Mouse (Mus musculus) forebrain, embryonic 15.5 days (tissue): ENCODE data around the gene Kalrn. TPM values are rescaled to one million over a fixed set of nuclear protein-coding genes. Genes with fewer than 3 reads are reported as not detected.

Experiments used
- ATAC-seq: fragments of 200-750 bp; cut with Nextera tagmentation; replicated peaks from 2 replicates; pipeline ENCODE4 v1.8.0; 2017; ENCODE audit warnings: mild to moderate bottlenecking, moderate TSS enrichment, moderate library complexity
- H3K27ac ChIP-seq: fragments of 300-500 bp; sonication (generic); replicated peaks from 2 replicates; pipeline ENCODE4 v1.5.1; 2015; ENCODE audit warnings: mild to moderate bottlenecking, inconsistent platforms
- H3K27me3 ChIP-seq: fragments of 300-500 bp; sonication (generic); 2 replicates; pipeline ENCODE4 v1.6.1; 2015; ENCODE audit warnings: inconsistent platforms
- H3K36me3 ChIP-seq: fragments of 300-500 bp; sonication (generic); 2 replicates; pipeline ENCODE4 v1.6.1; 2015; ENCODE audit warnings: mild to moderate bottlenecking, inconsistent platforms
- H3K4me1 ChIP-seq: fragments of 300-500 bp; sonication (generic); 2 replicates; pipeline ENCODE4 v1.6.1; 2015; ENCODE audit warnings: inconsistent platforms
- H3K4me2 ChIP-seq: fragments of 300-500 bp; sonication (generic); replicated peaks from 2 replicates; pipeline ENCODE4 v1.6.1; 2015; ENCODE audit warnings: mild to moderate bottlenecking, inconsistent platforms
- H3K4me3 ChIP-seq: fragments of 300-500 bp; sonication (generic); 2 replicates; pipeline ENCODE4 v1.5.1; 2015; ENCODE audit warnings: mild to moderate bottlenecking, inconsistent platforms
- H3K9ac ChIP-seq: fragments of 300-500 bp; sonication (generic); replicated peaks from 2 replicates; pipeline ENCODE4 v1.6.1; 2015; ENCODE audit warnings: mild to moderate bottlenecking, inconsistent platforms
- H3K9me3 ChIP-seq: fragments of 300-500 bp; sonication (generic); 2 replicates; pipeline ENCODE4 v1.6.1; 2016; ENCODE audit warnings: inconsistent platforms
- WGBS: fragments of 180-500 bp; shearing (Covaris S2); methylation state at CpG from one replicate; pipeline ENCODE4 v1.1.7; 2015; ENCODE audit warnings: mixed read lengths; 5-methylcytosine and 5-hydroxymethylcytosine counted together
- polyA plus RNA-seq: library from polyadenylated mRNA; unstranded; fragments of >200 nt; fragmentation: Nextera tagmentation; extraction: Ambion mirVana; gene quantifications from 2 replicates; pipeline ENCODE4 v1.2.1, GENCODE M21; 2015

Kalrn gene
- polyA plus RNA-seq, 1 experiment from 2014 or later, result 36.4 TPM

GRCm38 (mm10) chr16:34260971-34261924 is 312.1 kb downstream of the Kalrn start:
- no peak overlapping the region for H3K4me3 ChIP-seq
- H3K27me3 ChIP-seq, result no peaks in the 10 kb centered on the region
- no peak for ATAC-seq
- H3K36me3 ChIP-seq, result peaks cover under 1% of the 10 kb centered on the region; the same call in 1 of the 2 replicates
- H3K9ac ChIP-seq, result no peak overlapping the region
- peaks cover 24% of the 10 kb centered on the region for H3K4me1 ChIP-seq
- no peaks in the 10 kb centered on the region for H3K9me3 ChIP-seq
- no peak overlapping the region for H3K4me2 ChIP-seq
- 21% methylated on average over 10 of the region's 10 CpGs for WGBS
- H3K27ac ChIP-seq, result no peak overlapping the region

GRCm38 (mm10) chr16:34254646-34255022 is 318.7 kb downstream of the Kalrn start:
- H3K9ac ChIP-seq, result no peak overlapping the region
- 0 out of 2 replicates have a peak, but pooled peaks have one; percentile 39 for ATAC-seq
- peak overlapping the region; percentile 27; the same call in 1 of the 2 replicates for H3K27ac ChIP-seq
- H3K27me3 ChIP-seq, result no peaks in the 10 kb centered on the region
- H3K4me2 ChIP-seq, result no peak overlapping the region
- peaks cover 28% of the 10 kb centered on the region for H3K36me3 ChIP-seq
- H3K4me1 ChIP-seq, result peaks cover 21% of the 10 kb centered on the region
- no peaks in the 10 kb centered on the region for H3K9me3 ChIP-seq
- 16% methylated on average over 2 of the region's 2 CpGs for WGBS
- no peak overlapping the region for H3K4me3 ChIP-seq

GRCm38 (mm10) chr16:34254002-34254645 is 319.2 kb downstream of the Kalrn start:
- H3K36me3 ChIP-seq, result peaks cover 29% of the 10 kb centered on the region
- H3K27me3 ChIP-seq, result no peaks in the 10 kb centered on the region
- peak overlapping the region; percentile 5 for H3K27ac ChIP-seq
- no peak overlapping the region for H3K4me3 ChIP-seq
- ATAC-seq, result no peak; the same call in 1 of the 2 replicates
- no peaks in the 10 kb centered on the region for H3K9me3 ChIP-seq
- no peak overlapping the region for H3K9ac ChIP-seq
- peaks cover 21% of the 10 kb centered on the region for H3K4me1 ChIP-seq
- 55% methylated on average over 4 of the region's 4 CpGs for WGBS
- no peak overlapping the region for H3K4me2 ChIP-seq

- WGBS, result 94% methylated on average over 3 of the region's 3 CpGs
- ATAC-seq, result no peak
- H3K4me1 ChIP-seq, result peaks cover 21% of the 10 kb centered on the region
- H3K4me2 ChIP-seq, result no peak overlapping the region
- no peaks in the 10 kb centered on the region for H3K27me3 ChIP-seq
- no peak overlapping the region for H3K9ac ChIP-seq
- no peaks in the 10 kb centered on the region for H3K9me3 ChIP-seq
- no peak overlapping the region for H3K4me3 ChIP-seq
- H3K36me3 ChIP-seq, result peaks cover 29% of the 10 kb centered on the region
- H3K27ac ChIP-seq, result no peak overlapping the region
These were observed 320.7 kb downstream of the Kalrn start for GRCm38 (mm10) chr16:34252670-34253069.

- WGBS, result 24% methylated on average over 4 of the region's 4 CpGs
- no peak for ATAC-seq
- H3K9ac ChIP-seq, result no peak overlapping the region
- H3K27ac ChIP-seq, result no peak overlapping the region
- no peaks in the 10 kb centered on the region for H3K9me3 ChIP-seq
- no peak overlapping the region for H3K4me2 ChIP-seq
- no peaks in the 10 kb centered on the region for H3K27me3 ChIP-seq
- no peaks in the 10 kb centered on the region for H3K4me1 ChIP-seq
- no peak overlapping the region for H3K4me3 ChIP-seq
- H3K36me3 ChIP-seq, result peaks cover 22% of the 10 kb centered on the region; the same call in 1 of the 2 replicates
These were observed 325.1 kb downstream of the Kalrn start for GRCm38 (mm10) chr16:34248256-34248655.

- no peaks in the 10 kb centered on the region for H3K9me3 ChIP-seq
- H3K27ac ChIP-seq, result no peak overlapping the region
- H3K4me1 ChIP-seq, result no peaks in the 10 kb centered on the region
- H3K27me3 ChIP-seq, result no peaks in the 10 kb centered on the region
- no peak for ATAC-seq
- H3K36me3 ChIP-seq, result peaks cover 19% of the 10 kb centered on the region; the same call in 1 of the 2 replicates
- 96% methylated on average over 16 of the region's 16 CpGs for WGBS
- no peak overlapping the region for H3K9ac ChIP-seq
- no peak overlapping the region for H3K4me3 ChIP-seq
- no peak overlapping the region for H3K4me2 ChIP-seq
These were observed 331.2 kb downstream of the Kalrn start for GRCm38 (mm10) chr16:34241936-34242729.

GRCm38 (mm10) chr16:34239618-34240017 is 333.7 kb downstream of the Kalrn start:
- WGBS, result 81% methylated on average over 4 of the region's 4 CpGs

GRCm38 (mm10) chr16:34236898-34237611 is 336.3 kb downstream of the Kalrn start:
- no peak overlapping the region for H3K4me3 ChIP-seq
- no peaks in the 10 kb centered on the region for H3K9me3 ChIP-seq
- no peak for ATAC-seq
- whole genome bisulfite sequencing, result 73% methylated on average over 12 of the region's 12 CpGs
- H3K4me2 ChIP-seq, result no peak overlapping the region
- no peak overlapping the region for H3K9ac ChIP-seq
- no peaks in the 10 kb centered on the region for H3K27me3 ChIP-seq
- no peak overlapping the region for H3K27ac ChIP-seq
- 0 out of 2 replicates have a peak, but pooled peaks cover 4% of the 10 kb centered on the region for H3K4me1 ChIP-seq
- peaks cover 19% of the 10 kb centered on the region; the same call in 1 of the 2 replicates for H3K36me3 ChIP-seq

More at GRCm38 (mm10) chr16:34239618-34240017, 333.7 kb downstream of the Kalrn start:
- Histone ChIP-seq H3K9ac (no peak overlapping the region), H3K27ac (no peak overlapping the region), H3K4me1 (0 out of 2 replicates have a peak, but pooled peaks cover 3% of the 10 kb centered on the region), H3K36me3 (peaks cover 22% of the 10 kb centered on the region; the same call in 1 of the 2 replicates), H3K4me2 (no peak overlapping the region), H3K9me3 (no peaks in the 10 kb centered on the region), H3K27me3 (no peaks in the 10 kb centered on the region), H3K4me3 (no peak overlapping the region)
- no peak for ATAC-seq

GRCm38 (mm10) chr16:34235086-34235485 is 338.2 kb downstream of the Kalrn start:
- 32% methylated on average over 11 of the region's 11 CpGs for WGBS
- ATAC-seq, result no peak
- Histone ChIP-seq H3K4me1 (peaks cover 17% of the 10 kb centered on the region), H3K4me2 (no peak overlapping the region), H3K27me3 (no peaks in the 10 kb centered on the region), H3K9me3 (no peaks in the 10 kb centered on the region), H3K9ac (no peak overlapping the region), H3K4me3 (no peak overlapping the region), H3K36me3 (peaks cover 18% of the 10 kb centered on the region; the same call in 1 of the 2 replicates), H3K27ac (no peak overlapping the region)

- Histone ChIP-seq H3K4me1 (peaks cover 36% of the 10 kb centered on the region), H3K4me2 (no peak overlapping the region), H3K27me3 (no peaks in the 10 kb centered on the region), H3K9me3 (no peaks in the 10 kb centered on the region), H3K4me3 (no peak overlapping the region), H3K36me3 (peaks cover 10% of the 10 kb centered on the region; the same call in 1 of the 2 replicates), H3K27ac (no peak overlapping the region), H3K9ac (no peak overlapping the region)
- WGBS, result 27% methylated on average over 5 of the region's 5 CpGs
- no peak for ATAC-seq
These were observed 341.4 kb downstream of the Kalrn start for GRCm38 (mm10) chr16:34231952-34232351.

GRCm38 (mm10) chr16:34231146-34231545 is 342.2 kb downstream of the Kalrn start:
- Histone ChIP-seq H3K9me3 (no peaks in the 10 kb centered on the region), H3K4me1 (peaks cover 36% of the 10 kb centered on the region), H3K27ac (no peak overlapping the region; the same call in 1 of the 2 replicates), H3K9ac (no peak overlapping the region), H3K36me3 (peaks cover 14% of the 10 kb centered on the region), H3K27me3 (no peaks in the 10 kb centered on the region), H3K4me3 (no peak overlapping the region), H3K4me2 (no peak overlapping the region)
- 58% methylated on average over 2 of the region's 2 CpGs for WGBS
- no peak for ATAC-seq
